Mouse (Mus musculus): ENCODE data around the gene Klf15.

Gene Klf15

GRCm38 (mm10) chr6:90465028-90465640 lies 2.8 kb downstream of the Klf15 start:
- no peak for DNase-seq

- no peak for DNase-seq
These were observed 3.7 kb downstream of the Klf15 start for GRCm38 (mm10) chr6:90466079-90466478.

- DNase-seq = no peak
These were observed 4.6 kb downstream of the Klf15 start for GRCm38 (mm10) chr6:90466847-90467410.

- no peak for DNase-seq
These were observed 5.8 kb downstream of the Klf15 start for GRCm38 (mm10) chr6:90468216-90468615.

GRCm38 (mm10) chr6:90469041-90469440 lies 6.7 kb downstream of the Klf15 start:
- no peak for DNase-seq

GRCm38 (mm10) chr6:90470255-90470654 lies 7.9 kb downstream of the Klf15 start:
- no peak for DNase-seq

- DNase-seq = no peak
These were observed 8.7 kb downstream of the Klf15 start for GRCm38 (mm10) chr6:90470947-90471541.

GRCm38 (mm10) chr6:90472079-90472478 lies 9.7 kb downstream of the Klf15 start:
- no peak for DNase-seq

- no peak for DNase-seq
These were observed 10.3 kb downstream of the Klf15 start for GRCm38 (mm10) chr6:90472697-90473096.

- no peak for DNase-seq
These were observed 11.4 kb downstream of the Klf15 start for GRCm38 (mm10) chr6:90473630-90474360.

- DNase-seq = no peak
These were observed 12.0 kb downstream of the Klf15 start for GRCm38 (mm10) chr6:90474361-90474750.

- DNase-seq = no peak
These were observed 12.9 kb downstream of the Klf15 start for GRCm38 (mm10) chr6:90475176-90475853.

GRCm38 (mm10) chr6:90475854-90476212 lies 13.5 kb downstream of the Klf15 start:
- DNase-seq = no peak

- peak; percentile 68 for DNase-seq
These were observed 14.7 kb downstream of the Klf15 start for GRCm38 (mm10) chr6:90476941-90477518.

GRCm38 (mm10) chr6:90484249-90484648 lies 21.9 kb downstream of the Klf15 start:
- DNase-seq = no peak

- DNase-seq = no peak
These were observed 22.5 kb downstream of the Klf15 start for GRCm38 (mm10) chr6:90484876-90485275.

- no peak for DNase-seq
These were observed 24.0 kb downstream of the Klf15 start, which contains the start of gene Aldh1l1 for GRCm38 (mm10) chr6:90486176-90486921. Gene Aldh1l1 (plus strand): TSS chr6:90486427.

- no peak for DNase-seq
These were observed 25.2 kb downstream of the Klf15 start for GRCm38 (mm10) chr6:90487531-90487930.

GRCm38 (mm10) chr6:90489532-90489931 lies 27.2 kb downstream of the Klf15 start:
- DNase-seq = no peak

GRCm38 (mm10) chr6:90490976-90491375 lies 28.6 kb downstream of the Klf15 start:
- DNase-seq = no peak

GRCm38 (mm10) chr6:90491956-90492744 lies 29.8 kb downstream of the Klf15 start:
- DNase-seq = peak; percentile 82

All from kidney, postnatal 10 days (tissue).